Mouse (Mus musculus): ENCODE results near the gene Apba3. TPM values are rescaled to one million over a fixed set of nuclear protein-coding genes. Genes with fewer than 3 reads are reported as not detected.

Gene Apba3
- polyA plus RNA-seq, 1 experiment from 2014 or later = 36.2 TPM

DNA sequence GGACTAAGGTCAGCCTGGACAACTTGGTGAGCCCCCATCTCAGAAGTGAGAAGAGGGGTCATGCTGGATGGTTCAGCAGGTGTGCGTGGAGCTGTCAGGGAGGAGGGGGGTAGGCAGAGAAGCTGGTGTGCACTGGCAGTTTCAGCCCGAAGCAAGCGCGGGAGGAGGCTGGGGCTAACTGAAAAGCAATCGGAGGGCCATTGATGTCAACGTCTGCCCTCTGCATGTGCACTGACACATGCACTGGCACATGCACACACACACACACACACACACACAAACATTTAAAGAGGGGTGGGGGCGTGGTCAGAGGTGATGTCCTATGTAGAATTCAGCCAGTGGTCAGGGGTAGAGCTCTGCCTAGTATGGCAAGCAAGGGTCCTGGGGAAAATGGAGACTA, 35.3 kb upstream of the Apba3 start:
- Histone ChIP-seq H3K27ac (ENCODE audit: low read depth, low read length) (no peak overlapping the region), H3K4me2 (ENCODE audit: low read depth, low read length, severe bottlenecking) (peak overlapping the region; percentile 53; the same call in 1 of the 2 replicates), H3K4me1 (replicated peaks; ENCODE audit: control insufficient read depth, insufficient read depth, low read length) (peaks cover 7% of the 10 kb centered on the region; the same call in 1 of the 2 replicates), H3K27me3 (ENCODE audit: control insufficient read depth, insufficient read depth, low read length) (no peaks in the 10 kb centered on the region; the same call in 1 of the 2 replicates), H3K9ac (ENCODE audit: low read length) (0 out of 2 replicates have a peak overlapping the region, but pooled peaks have one; percentile 12), H3K36me3 (ENCODE audit: control insufficient read depth, insufficient read depth, low read length) (no peaks in the 10 kb centered on the region), H3K4me3 (ENCODE audit: low read depth, low read length) (no peak overlapping the region; the same call in 1 of the 2 replicates), H3K9me3 (ENCODE audit: control insufficient read depth, low read length) (no peaks in the 10 kb centered on the region)
- DNase-seq (ENCODE audit: low spot score) (no peak), ATAC-seq (replicated peaks; ENCODE audit: low FRiP score) (0 out of 2 replicates have a peak, but pooled peaks have one; percentile 4)
- 45% methylated on average over 7 of the region's 7 CpGs for WGBS

DNA sequence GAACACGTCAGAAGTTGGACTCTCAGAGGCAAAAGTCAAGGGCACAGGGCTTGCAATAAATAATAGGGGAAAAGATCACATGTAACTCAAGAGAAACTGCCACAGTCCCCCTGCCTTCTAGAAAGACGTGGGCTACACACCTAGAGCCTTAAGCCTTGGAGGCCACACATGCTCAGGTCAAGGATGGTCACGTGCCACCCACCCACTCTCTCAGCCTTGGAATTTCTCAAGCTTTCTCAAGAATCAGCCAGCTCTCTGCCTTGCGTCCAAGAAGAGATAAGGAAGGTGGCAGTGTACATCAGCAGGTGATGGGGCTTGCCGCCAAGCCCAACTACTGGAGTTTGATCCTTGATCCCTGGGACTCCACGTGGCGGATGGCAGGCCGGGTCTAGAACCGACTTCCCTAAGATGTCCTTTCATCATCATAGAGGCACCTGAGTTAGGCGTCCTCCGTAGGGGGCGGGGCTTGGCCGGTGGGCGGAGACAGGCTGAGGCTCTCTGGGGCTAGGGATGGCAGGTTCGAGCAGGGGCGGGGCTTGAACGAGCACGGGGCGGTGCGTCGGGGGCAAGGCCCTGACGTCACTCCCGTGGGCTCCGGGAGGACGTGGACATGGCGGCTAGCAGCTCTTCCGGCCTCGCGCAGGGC, 34.1 kb upstream of the Apba3 start, which contains the start of gene Zfr2:
Gene Zfr2 (plus strand): TSS at position 576 of the 646 bp plus-strand sequence.
- Histone ChIP-seq H3K4me1 (replicated peaks; ENCODE audit: control insufficient read depth, insufficient read depth, low read length) (peaks cover 7% of the 10 kb centered on the region; the same call in 1 of the 2 replicates), H3K27ac (ENCODE audit: low read depth, low read length) (no peak within 1 kb of the TSS), H3K9ac (ENCODE audit: low read length) (peak within 1 kb of the TSS; percentile 78), H3K27me3 (ENCODE audit: control insufficient read depth, insufficient read depth, low read length) (no peaks in the 10 kb centered on the region; the same call in 1 of the 2 replicates), H3K9me3 (ENCODE audit: control insufficient read depth, low read length) (no peaks in the 10 kb centered on the region), H3K4me3 (ENCODE audit: low read depth, low read length) (peak within 1 kb of the TSS; percentile 75), H3K36me3 (ENCODE audit: control insufficient read depth, insufficient read depth, low read length) (no peaks in the 10 kb centered on the region), H3K4me2 (ENCODE audit: low read depth, low read length, severe bottlenecking) (peak within 1 kb of the TSS; percentile 56)
- ATAC-seq (replicated peaks; ENCODE audit: low FRiP score) = peak; percentile 79
- WGBS = 8% methylated on average over 29 of the region's 29 CpGs
- DNase-seq (ENCODE audit: low spot score) = peak; percentile 93

GRCm38 (mm10) chr10:81233226-81233585, 33.6 kb upstream of the Apba3 start:
- Histone ChIP-seq H3K27me3 (ENCODE audit: control insufficient read depth, insufficient read depth, low read length) (no peaks in the 10 kb centered on the region; the same call in 1 of the 2 replicates), H3K4me2 (ENCODE audit: low read depth, low read length, severe bottlenecking) (peak overlapping the region; percentile 56), H3K4me3 (ENCODE audit: low read depth, low read length) (peak overlapping the region; percentile 75), H3K9me3 (ENCODE audit: control insufficient read depth, low read length) (no peaks in the 10 kb centered on the region), H3K9ac (ENCODE audit: low read length) (peak overlapping the region; percentile 78), H3K4me1 (replicated peaks; ENCODE audit: control insufficient read depth, insufficient read depth, low read length) (peaks cover 7% of the 10 kb centered on the region; the same call in 1 of the 2 replicates), H3K36me3 (ENCODE audit: control insufficient read depth, insufficient read depth, low read length) (no peaks in the 10 kb centered on the region), H3K27ac (ENCODE audit: low read depth, low read length) (no peak overlapping the region)
- WGBS = 2% methylated on average over 28 of the region's 28 CpGs
- DNase-seq (ENCODE audit: low spot score) = no peak
- peak; percentile 69 for ATAC-seq (replicated peaks; ENCODE audit: low FRiP score)

DNA sequence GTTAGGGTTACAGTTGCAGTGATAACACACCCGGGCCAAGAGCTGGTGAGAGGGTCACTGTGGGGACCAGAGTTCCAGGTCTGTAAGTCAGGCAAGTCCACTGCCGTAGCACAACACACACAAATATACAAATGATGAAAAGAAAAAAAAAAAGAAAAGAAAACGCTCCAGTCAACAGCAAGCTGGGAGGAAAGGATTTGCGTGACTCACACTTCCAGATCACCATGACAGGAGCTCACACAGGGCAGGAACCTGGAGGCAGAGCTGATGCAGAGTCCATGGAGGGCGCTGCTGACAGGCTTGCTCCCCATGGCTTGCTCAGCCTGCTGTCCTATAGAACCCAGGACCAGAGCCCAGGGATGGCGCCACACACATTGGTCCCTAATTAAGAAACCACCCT, 32.6 kb upstream of the Apba3 start:
- H3K36me3 ChIP-seq (ENCODE audit: control insufficient read depth, insufficient read depth, low read length) = no peaks in the 10 kb centered on the region
- DNase-seq (ENCODE audit: low spot score) (no peak), ATAC-seq (replicated peaks; ENCODE audit: low FRiP score) (no peak)
- no peak overlapping the region for H3K4me3 ChIP-seq (ENCODE audit: low read depth, low read length)
- peaks cover under 1% of the 10 kb centered on the region for H3K27me3 ChIP-seq (ENCODE audit: control insufficient read depth, insufficient read depth, low read length)
- H3K27ac ChIP-seq (ENCODE audit: low read depth, low read length) = no peak overlapping the region
- peaks cover 7% of the 10 kb centered on the region; the same call in 1 of the 2 replicates for H3K4me1 ChIP-seq (replicated peaks; ENCODE audit: control insufficient read depth, insufficient read depth, low read length)
- no peak overlapping the region for H3K9ac ChIP-seq (ENCODE audit: low read length)
- no peak overlapping the region for H3K4me2 ChIP-seq (ENCODE audit: low read depth, low read length, severe bottlenecking)
- H3K9me3 ChIP-seq (ENCODE audit: control insufficient read depth, low read length) = no peaks in the 10 kb centered on the region
- 84% methylated on average over 6 of the region's 6 CpGs for WGBS

- peaks cover 9% of the 10 kb centered on the region for H3K4me1 ChIP-seq (replicated peaks; ENCODE audit: control insufficient read depth, insufficient read depth, low read length)
- no peaks in the 10 kb centered on the region for H3K36me3 ChIP-seq (ENCODE audit: control insufficient read depth, insufficient read depth, low read length)
- no peaks in the 10 kb centered on the region for H3K9me3 ChIP-seq (ENCODE audit: control insufficient read depth, low read length)
- no peak overlapping the region for H3K9ac ChIP-seq (ENCODE audit: low read length)
- WGBS = 87% methylated on average over 12 of the region's 12 CpGs
- ATAC-seq (replicated peaks; ENCODE audit: low FRiP score) (no peak), DNase-seq (ENCODE audit: low spot score) (no peak)
- H3K27ac ChIP-seq (ENCODE audit: low read depth, low read length) = no peak overlapping the region
- no peak overlapping the region for H3K4me2 ChIP-seq (ENCODE audit: low read depth, low read length, severe bottlenecking)
- H3K27me3 ChIP-seq (ENCODE audit: control insufficient read depth, insufficient read depth, low read length) = peaks cover 10% of the 10 kb centered on the region
- H3K4me3 ChIP-seq (ENCODE audit: low read depth, low read length) = no peak overlapping the region
Observed at GRCm38 (mm10) chr10:81236471-81237268, 30.1 kb upstream of the Apba3 start.

- H3K4me3 ChIP-seq (ENCODE audit: low read depth, low read length) = no peak overlapping the region
- no peak overlapping the region for H3K27ac ChIP-seq (ENCODE audit: low read depth, low read length)
- H3K4me1 ChIP-seq (replicated peaks; ENCODE audit: control insufficient read depth, insufficient read depth, low read length) = peaks cover 8% of the 10 kb centered on the region
- WGBS = 89% methylated on average over 2 of the region's 2 CpGs
- no peak for ATAC-seq (replicated peaks; ENCODE audit: low FRiP score)
- H3K27me3 ChIP-seq (ENCODE audit: control insufficient read depth, insufficient read depth, low read length) = peaks cover 10% of the 10 kb centered on the region
- no peaks in the 10 kb centered on the region for H3K9me3 ChIP-seq (ENCODE audit: control insufficient read depth, low read length)
- H3K9ac ChIP-seq (ENCODE audit: low read length) = no peak overlapping the region
- no peaks in the 10 kb centered on the region for H3K36me3 ChIP-seq (ENCODE audit: control insufficient read depth, insufficient read depth, low read length)
- DNase-seq (ENCODE audit: low spot score) = no peak
- H3K4me2 ChIP-seq (ENCODE audit: low read depth, low read length, severe bottlenecking) = no peak overlapping the region
Observed at GRCm38 (mm10) chr10:81238618-81239017, 28.1 kb upstream of the Apba3 start.

- H3K4me3 ChIP-seq (ENCODE audit: low read depth, low read length) = no peak overlapping the region
- WGBS = 19% methylated on average over 13 of the region's 13 CpGs
- peaks cover 10% of the 10 kb centered on the region for H3K27me3 ChIP-seq (ENCODE audit: control insufficient read depth, insufficient read depth, low read length)
- no peak overlapping the region for H3K27ac ChIP-seq (ENCODE audit: low read depth, low read length)
- no peak overlapping the region for H3K4me2 ChIP-seq (ENCODE audit: low read depth, low read length, severe bottlenecking)
- H3K4me1 ChIP-seq (replicated peaks; ENCODE audit: control insufficient read depth, insufficient read depth, low read length) = peaks cover 6% of the 10 kb centered on the region
- DNase-seq (ENCODE audit: low spot score) (peak; percentile 85), ATAC-seq (replicated peaks; ENCODE audit: low FRiP score) (no peak)
- no peaks in the 10 kb centered on the region for H3K9me3 ChIP-seq (ENCODE audit: control insufficient read depth, low read length)
- no peak overlapping the region for H3K9ac ChIP-seq (ENCODE audit: low read length)
- no peaks in the 10 kb centered on the region for H3K36me3 ChIP-seq (ENCODE audit: control insufficient read depth, insufficient read depth, low read length)
Observed at GRCm38 (mm10) chr10:81240876-81241275, 25.9 kb upstream of the Apba3 start.

DNA sequence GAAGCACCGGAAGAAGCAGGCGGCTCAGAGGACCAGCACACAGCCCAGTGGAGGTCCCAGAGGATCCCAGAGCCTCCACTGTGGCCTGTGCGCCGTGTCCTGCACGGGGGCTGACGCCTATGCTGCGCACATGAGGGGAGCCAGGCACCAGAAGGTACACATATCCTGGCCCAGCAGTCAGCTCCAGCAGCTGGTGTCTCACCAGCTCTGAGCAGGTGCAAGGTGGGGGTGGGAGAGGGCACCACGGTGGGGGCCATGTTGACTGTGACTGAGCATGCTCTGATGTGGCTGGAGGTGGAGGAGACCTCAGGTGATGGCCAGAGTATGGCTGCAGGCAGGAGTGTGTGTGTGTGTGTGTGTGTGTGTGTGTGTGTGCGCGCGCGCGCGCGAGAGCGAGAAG, 24.7 kb upstream of the Apba3 start:
- no peak overlapping the region for H3K4me3 ChIP-seq (ENCODE audit: low read depth, low read length)
- DNase-seq (ENCODE audit: low spot score) (no peak), ATAC-seq (replicated peaks; ENCODE audit: low FRiP score) (no peak)
- no peak overlapping the region for H3K4me2 ChIP-seq (ENCODE audit: low read depth, low read length, severe bottlenecking)
- H3K9ac ChIP-seq (ENCODE audit: low read length) = no peak overlapping the region
- no peaks in the 10 kb centered on the region for H3K36me3 ChIP-seq (ENCODE audit: control insufficient read depth, insufficient read depth, low read length)
- H3K4me1 ChIP-seq (replicated peaks; ENCODE audit: control insufficient read depth, insufficient read depth, low read length) = peaks cover 6% of the 10 kb centered on the region
- WGBS = 91% methylated on average over 16 of the region's 16 CpGs
- no peaks in the 10 kb centered on the region for H3K9me3 ChIP-seq (ENCODE audit: control insufficient read depth, low read length)
- H3K27ac ChIP-seq (ENCODE audit: low read depth, low read length) = no peak overlapping the region
- peaks cover 10% of the 10 kb centered on the region for H3K27me3 ChIP-seq (ENCODE audit: control insufficient read depth, insufficient read depth, low read length)

Data from forebrain, embryonic 11.5 days (tissue).